Mouse (Mus musculus) forebrain, embryonic 15.5 days (tissue): Measurements from ENCODE around the gene Zfhx3. TPM values are rescaled to one million over a fixed set of nuclear protein-coding genes. Genes with fewer than 3 reads are reported as not detected.
A peak's percentile ranks its signal among the peaks of the same experiment; 100 is the strongest.

Experiments
- ATAC-seq: fragments of 200-750 bp; cut with Nextera tagmentation; replicated peaks from 2 replicates; pipeline ENCODE4 v1.8.0; 2017; ENCODE audit warnings: mild to moderate bottlenecking, moderate TSS enrichment, moderate library complexity
- H3K27ac ChIP-seq: fragments of 300-500 bp; sonication (generic); replicated peaks from 2 replicates; pipeline ENCODE4 v1.5.1; 2015; ENCODE audit warnings: mild to moderate bottlenecking, inconsistent platforms
- H3K27me3 ChIP-seq: fragments of 300-500 bp; sonication (generic); 2 replicates; pipeline ENCODE4 v1.6.1; 2015; ENCODE audit warnings: inconsistent platforms
- H3K36me3 ChIP-seq: fragments of 300-500 bp; sonication (generic); 2 replicates; pipeline ENCODE4 v1.6.1; 2015; ENCODE audit warnings: mild to moderate bottlenecking, inconsistent platforms
- H3K4me1 ChIP-seq: fragments of 300-500 bp; sonication (generic); 2 replicates; pipeline ENCODE4 v1.6.1; 2015; ENCODE audit warnings: inconsistent platforms
- H3K4me2 ChIP-seq: fragments of 300-500 bp; sonication (generic); replicated peaks from 2 replicates; pipeline ENCODE4 v1.6.1; 2015; ENCODE audit warnings: mild to moderate bottlenecking, inconsistent platforms
- H3K4me3 ChIP-seq: fragments of 300-500 bp; sonication (generic); 2 replicates; pipeline ENCODE4 v1.5.1; 2015; ENCODE audit warnings: mild to moderate bottlenecking, inconsistent platforms
- H3K9ac ChIP-seq: fragments of 300-500 bp; sonication (generic); replicated peaks from 2 replicates; pipeline ENCODE4 v1.6.1; 2015; ENCODE audit warnings: mild to moderate bottlenecking, inconsistent platforms
- H3K9me3 ChIP-seq: fragments of 300-500 bp; sonication (generic); 2 replicates; pipeline ENCODE4 v1.6.1; 2016; ENCODE audit warnings: inconsistent platforms
- WGBS: fragments of 180-500 bp; shearing (Covaris S2); methylation state at CpG from one replicate; pipeline ENCODE4 v1.1.7; 2015; ENCODE audit warnings: mixed read lengths; 5-methylcytosine and 5-hydroxymethylcytosine counted together
- polyA plus RNA-seq: library from polyadenylated mRNA; unstranded; fragments of >200 nt; fragmentation: Nextera tagmentation; extraction: Ambion mirVana; gene quantifications from 2 replicates; pipeline ENCODE4 v1.2.1, GENCODE M21; 2015

Zfhx3 gene
- polyA plus RNA-seq, 1 experiment from 2014 or later, result 14.9 TPM

GRCm38 (mm10) chr8:108867482-108868258, 925.2 kb downstream of the Zfhx3 start:
- Histone ChIP-seq H3K4me3 (no peak overlapping the region), H3K27me3 (no peaks in the 10 kb centered on the region), H3K36me3 (no peaks in the 10 kb centered on the region), H3K9ac (no peak overlapping the region), H3K4me1 (peaks cover 13% of the 10 kb centered on the region), H3K4me2 (no peak overlapping the region), H3K9me3 (no peaks in the 10 kb centered on the region), H3K27ac (no peak overlapping the region)
- ATAC-seq, result no peak
- WGBS, result 77% methylated on average over 13 of the region's 13 CpGs

- H3K27ac ChIP-seq, result no peak overlapping the region
- 82% methylated on average over 14 of the region's 14 CpGs for WGBS
Observed at GRCm38 (mm10) chr8:108868259-108869090, 926.0 kb downstream of the Zfhx3 start.

GRCm38 (mm10) chr8:108869420-108869819, 927.0 kb downstream of the Zfhx3 start:
- ATAC-seq, result no peak
- H3K27me3 ChIP-seq, result no peaks in the 10 kb centered on the region
- no peaks in the 10 kb centered on the region for H3K36me3 ChIP-seq
- H3K27ac ChIP-seq, result no peak overlapping the region
- no peak overlapping the region for H3K4me2 ChIP-seq
- no peaks in the 10 kb centered on the region for H3K9me3 ChIP-seq
- H3K4me1 ChIP-seq, result no peaks in the 10 kb centered on the region
- 90% methylated on average over 3 of the region's 3 CpGs for WGBS
- no peak overlapping the region for H3K9ac ChIP-seq
- H3K4me3 ChIP-seq, result no peak overlapping the region

More at GRCm38 (mm10) chr8:108868259-108869090, 926.0 kb downstream of the Zfhx3 start:
- Histone ChIP-seq H3K27me3 (no peaks in the 10 kb centered on the region), H3K36me3 (no peaks in the 10 kb centered on the region), H3K4me2 (no peak overlapping the region), H3K4me1 (peaks cover 5% of the 10 kb centered on the region), H3K9ac (no peak overlapping the region), H3K4me3 (no peak overlapping the region), H3K9me3 (no peaks in the 10 kb centered on the region)
- no peak for ATAC-seq

- Histone ChIP-seq H3K4me2 (no peak overlapping the region), H3K9ac (no peak overlapping the region), H3K4me3 (no peak overlapping the region), H3K36me3 (no peaks in the 10 kb centered on the region), H3K4me1 (no peaks in the 10 kb centered on the region), H3K9me3 (no peaks in the 10 kb centered on the region), H3K27ac (no peak overlapping the region), H3K27me3 (no peaks in the 10 kb centered on the region)
- ATAC-seq, result no peak
- WGBS, result 81% methylated on average over 5 of the region's 5 CpGs
Observed at GRCm38 (mm10) chr8:108869935-108870334, 927.5 kb downstream of the Zfhx3 start.

GRCm38 (mm10) chr8:108870371-108870770, 927.9 kb downstream of the Zfhx3 start:
- Histone ChIP-seq H3K4me2 (no peak overlapping the region), H3K9me3 (no peaks in the 10 kb centered on the region), H3K4me3 (no peak overlapping the region), H3K9ac (no peak overlapping the region), H3K27me3 (no peaks in the 10 kb centered on the region), H3K36me3 (no peaks in the 10 kb centered on the region), H3K4me1 (no peaks in the 10 kb centered on the region), H3K27ac (no peak overlapping the region)
- WGBS, result 88% methylated on average over 3 of the region's 3 CpGs
- no peak for ATAC-seq

GRCm38 (mm10) chr8:108875722-108876121, 933.3 kb downstream of the Zfhx3 start:
- H3K4me2 ChIP-seq, result no peak overlapping the region
- no peaks in the 10 kb centered on the region for H3K36me3 ChIP-seq
- no peak for ATAC-seq
- no peak overlapping the region for H3K4me3 ChIP-seq
- WGBS, result 91% methylated on average over 5 of the region's 5 CpGs
- no peaks in the 10 kb centered on the region for H3K9me3 ChIP-seq
- H3K4me1 ChIP-seq, result no peaks in the 10 kb centered on the region
- no peaks in the 10 kb centered on the region for H3K27me3 ChIP-seq
- no peak overlapping the region for H3K9ac ChIP-seq
- H3K27ac ChIP-seq, result no peak overlapping the region

GRCm38 (mm10) chr8:108880101-108880500, 937.7 kb downstream of the Zfhx3 start:
- Histone ChIP-seq H3K4me1 (peaks cover 3% of the 10 kb centered on the region), H3K27ac (no peak overlapping the region), H3K4me3 (no peak overlapping the region), H3K36me3 (no peaks in the 10 kb centered on the region), H3K9ac (no peak overlapping the region), H3K4me2 (no peak overlapping the region), H3K27me3 (no peaks in the 10 kb centered on the region), H3K9me3 (no peaks in the 10 kb centered on the region)
- no peak for ATAC-seq
- WGBS, result 91% methylated on average over 6 of the region's 6 CpGs

GRCm38 (mm10) chr8:108881336-108881735, 938.9 kb downstream of the Zfhx3 start:
- 96% methylated on average over 7 of the region's 7 CpGs for WGBS
- peaks cover 10% of the 10 kb centered on the region for H3K4me1 ChIP-seq
- H3K4me2 ChIP-seq, result no peak overlapping the region
- ATAC-seq, result no peak
- H3K27ac ChIP-seq, result no peak overlapping the region
- H3K36me3 ChIP-seq, result no peaks in the 10 kb centered on the region
- H3K4me3 ChIP-seq, result no peak overlapping the region
- no peaks in the 10 kb centered on the region for H3K9me3 ChIP-seq
- no peaks in the 10 kb centered on the region for H3K27me3 ChIP-seq
- no peak overlapping the region for H3K9ac ChIP-seq

GRCm38 (mm10) chr8:108882073-108882472, 939.6 kb downstream of the Zfhx3 start:
- Histone ChIP-seq H3K27me3 (no peaks in the 10 kb centered on the region), H3K27ac (no peak overlapping the region), H3K9me3 (no peaks in the 10 kb centered on the region), H3K4me1 (peaks cover 16% of the 10 kb centered on the region), H3K36me3 (no peaks in the 10 kb centered on the region), H3K4me3 (no peak overlapping the region), H3K9ac (no peak overlapping the region), H3K4me2 (no peak overlapping the region)
- 92% methylated on average over 9 of the region's 9 CpGs for WGBS
- no peak for ATAC-seq

- H3K9me3 ChIP-seq, result no peaks in the 10 kb centered on the region
- no peak overlapping the region for H3K4me2 ChIP-seq
- peaks cover 3% of the 10 kb centered on the region; the same call in 1 of the 2 replicates for H3K27me3 ChIP-seq
- H3K9ac ChIP-seq, result no peak overlapping the region
- no peak for ATAC-seq
- no peak overlapping the region for H3K4me3 ChIP-seq
- H3K4me1 ChIP-seq, result peaks cover 23% of the 10 kb centered on the region
- no peak overlapping the region for H3K27ac ChIP-seq
- H3K36me3 ChIP-seq, result no peaks in the 10 kb centered on the region
- WGBS, result 94% methylated on average over 6 of the region's 6 CpGs
Observed at GRCm38 (mm10) chr8:108883381-108883780, 940.9 kb downstream of the Zfhx3 start.

- Histone ChIP-seq H3K36me3 (no peaks in the 10 kb centered on the region), H3K4me1 (peaks cover 39% of the 10 kb centered on the region), H3K9me3 (no peaks in the 10 kb centered on the region), H3K27ac (peak overlapping the region; percentile 28; the same call in 1 of the 2 replicates), H3K9ac (no peak overlapping the region), H3K4me3 (no peak overlapping the region), H3K27me3 (peaks cover 3% of the 10 kb centered on the region; the same call in 1 of the 2 replicates), H3K4me2 (no peak overlapping the region)
- ATAC-seq, result no peak
- WGBS, result 53% methylated on average over 4 of the region's 4 CpGs
Observed at GRCm38 (mm10) chr8:108884947-108885346, 942.5 kb downstream of the Zfhx3 start.

GRCm38 (mm10) chr8:108885450-108885849, 943.0 kb downstream of the Zfhx3 start:
- H3K4me1 ChIP-seq, result peaks cover 43% of the 10 kb centered on the region
- no peaks in the 10 kb centered on the region for H3K9me3 ChIP-seq
- no peak overlapping the region for H3K4me3 ChIP-seq

More at GRCm38 (mm10) chr8:108885450-108885849, 943.0 kb downstream of the Zfhx3 start:
- no peaks in the 10 kb centered on the region for H3K36me3 ChIP-seq
- ATAC-seq, result no peak; the same call in 1 of the 2 replicates
- peak overlapping the region; percentile 28; the same call in 1 of the 2 replicates for H3K27ac ChIP-seq
- peaks cover 3% of the 10 kb centered on the region; the same call in 1 of the 2 replicates for H3K27me3 ChIP-seq
- no peak overlapping the region for H3K4me2 ChIP-seq
- H3K9ac ChIP-seq, result no peak overlapping the region
- 34% methylated on average over 14 of the region's 14 CpGs for WGBS
